Mouse (Mus musculus) layer of hippocampus, adult 9-11 months (tissue): ENCODE data around the gene Sema6c.
"Not testable (repeated sequence)": the region's sequence is repeated elsewhere in the genome, so short reads cannot be mapped to it uniquely, and the experiment has no call there.

Experiments
- DNase-seq: peaks from one replicate; pipeline ENCODE4 v3.0.0; 2022

Sema6c gene

DNA sequence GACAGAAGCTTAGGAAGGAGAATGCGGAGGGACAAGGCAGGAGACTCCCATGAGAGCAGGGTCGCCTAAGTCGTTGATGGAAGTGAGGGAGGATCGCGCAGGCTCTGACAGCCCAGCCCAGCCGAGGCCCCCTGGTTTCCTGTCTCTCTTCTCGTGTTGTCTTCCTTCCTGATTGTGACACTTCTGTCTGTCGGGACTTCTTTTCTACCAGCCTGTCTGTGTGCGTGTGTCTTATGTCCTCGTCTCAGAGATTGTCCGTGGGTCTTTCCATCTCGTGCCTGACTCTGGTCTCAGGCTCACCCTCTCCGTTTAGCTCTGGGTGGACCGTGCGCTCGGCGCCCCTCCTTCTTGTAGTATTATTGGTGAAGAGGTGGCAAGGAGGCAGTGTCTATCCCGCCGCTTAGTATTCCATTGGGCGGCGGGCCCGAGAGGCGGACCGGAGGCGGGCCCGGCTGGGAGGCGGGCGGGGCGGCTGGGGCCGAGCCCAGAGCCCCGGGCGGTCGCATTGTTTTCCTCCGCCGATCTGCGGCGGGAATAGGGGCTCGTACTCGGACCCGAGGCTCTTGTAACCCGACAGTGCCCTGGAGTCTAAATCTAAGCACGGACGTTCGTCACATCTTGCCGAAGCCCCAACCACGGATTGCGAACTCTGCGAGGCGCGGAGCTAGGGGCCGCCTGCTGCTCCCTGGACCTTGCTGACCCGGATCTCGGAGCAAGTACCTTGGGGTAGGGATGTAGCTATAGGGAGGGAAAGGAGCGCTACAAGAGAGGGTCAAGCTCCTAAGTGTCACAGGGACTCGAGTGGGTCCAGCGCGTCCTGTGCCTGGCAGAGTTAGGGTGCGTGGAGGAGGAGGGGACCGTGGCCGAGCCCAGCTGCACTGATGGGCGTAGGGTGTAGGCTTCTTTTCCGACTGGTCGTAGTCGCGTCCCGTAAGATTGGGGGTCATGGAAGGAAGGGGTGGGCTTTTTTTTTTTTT lies at the start of gene Sema6c:
Gene Sema6c, plus strand, starts transcription at position 471 of the 977 bp plus-strand sequence.
- DNase-seq = peak; percentile 93

DNA sequence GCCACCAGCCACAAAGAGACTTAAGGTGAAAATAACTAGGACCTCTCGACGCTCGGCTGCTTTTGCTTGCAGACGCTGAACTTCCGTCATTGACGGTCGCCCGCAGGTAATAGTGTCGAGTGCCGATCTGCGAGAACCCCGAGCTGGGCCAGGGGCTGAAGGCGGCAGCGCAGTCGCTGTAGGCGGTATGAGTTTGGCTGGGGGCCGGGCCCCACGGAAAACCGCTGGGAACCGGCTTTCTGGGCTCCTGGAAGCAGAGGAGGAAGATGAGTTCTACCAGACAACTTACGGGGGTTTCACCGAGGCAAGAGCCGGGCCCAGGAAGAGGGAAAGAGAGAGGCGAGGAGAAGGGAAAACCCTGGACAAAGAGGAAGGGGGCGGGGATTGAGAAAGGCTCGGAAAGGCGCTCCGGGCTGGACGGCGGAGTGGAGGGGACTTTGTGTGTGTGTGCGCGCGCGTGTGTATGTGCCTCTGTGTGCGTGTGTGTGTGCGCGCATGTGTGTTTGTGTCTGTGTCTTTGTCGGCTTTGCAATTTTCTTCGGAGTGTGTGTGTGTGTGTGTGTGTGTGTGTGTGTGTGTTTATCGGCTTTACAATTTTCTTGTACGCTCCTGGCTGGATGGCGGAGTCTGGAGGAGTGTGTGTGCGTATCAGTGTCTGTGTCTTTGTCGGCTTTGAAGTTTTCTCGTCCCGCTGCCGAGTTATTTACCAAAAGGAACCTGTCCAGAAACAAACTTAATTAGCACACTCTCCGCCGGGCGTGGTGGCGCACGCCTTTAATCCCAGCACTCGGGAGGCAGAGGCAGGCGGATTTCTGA lies 49.1 kb upstream of the Sema6c start, which contains the start of gene Vps72:
Gene Vps72, plus strand, starts transcription at position 112 of the 816 bp plus-strand sequence.
- peak; percentile 89 for DNase-seq

DNA sequence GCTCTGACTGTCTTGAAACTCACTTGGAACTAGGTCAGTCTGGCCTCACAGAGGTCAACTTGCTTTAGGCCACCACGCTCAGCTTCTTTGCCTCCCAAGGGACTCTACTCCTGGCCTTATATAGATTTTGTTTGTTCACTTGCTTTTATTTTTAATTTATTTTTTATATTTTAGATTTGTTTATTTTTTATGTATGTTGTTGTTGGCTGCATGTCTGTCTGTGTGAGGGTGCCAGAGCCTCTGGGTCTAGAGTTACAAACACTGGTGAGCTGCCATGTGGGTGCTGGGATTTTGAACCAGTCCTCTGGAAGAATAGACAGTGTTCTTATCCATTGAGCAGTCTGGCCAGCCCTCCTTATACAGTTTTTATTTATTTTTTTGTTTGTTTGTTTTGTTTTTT lies 47.5 kb upstream of the Sema6c start:
- no peak for DNase-seq

DNA sequence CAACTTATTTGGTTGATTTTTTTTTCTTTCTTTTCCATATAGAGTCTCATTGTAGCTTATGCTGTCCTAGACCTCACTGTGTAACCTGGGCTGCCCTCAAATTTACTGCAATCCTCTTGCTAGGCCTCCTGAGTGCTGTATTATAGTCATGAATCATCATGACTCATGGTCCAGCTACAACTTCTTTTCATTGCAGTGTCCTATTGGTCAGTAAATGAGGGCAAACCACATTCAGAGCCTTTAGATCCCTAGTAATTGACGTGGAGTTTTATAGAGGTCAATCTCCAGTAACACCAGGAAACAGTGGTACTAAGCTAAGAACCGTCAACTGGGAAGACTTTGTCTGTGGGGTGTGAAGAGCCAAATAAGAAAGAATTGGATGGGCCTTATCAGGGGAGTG lies 42.5 kb upstream of the Sema6c start:
- no peak for DNase-seq

DNA sequence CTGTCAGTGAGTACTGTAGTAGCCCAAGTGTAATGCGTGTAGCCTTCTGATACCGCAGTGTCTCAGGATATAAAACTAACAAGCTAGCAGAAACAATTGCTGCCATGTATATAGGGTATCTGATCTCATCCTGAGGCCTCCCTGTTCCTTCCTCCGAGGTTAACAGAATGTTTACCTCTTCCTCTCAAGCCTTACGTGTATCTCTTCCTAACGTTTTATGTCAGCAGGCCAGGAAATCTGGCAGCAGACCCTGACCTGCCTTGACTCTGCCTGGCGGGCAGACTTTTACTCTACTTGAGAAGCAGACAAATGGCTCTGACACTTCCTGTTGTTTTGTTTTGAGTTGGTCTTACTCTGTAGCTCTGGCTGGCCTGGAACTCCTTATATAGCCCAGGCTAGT lies 38.7 kb upstream of the Sema6c start:
- DNase-seq = no peak

DNA sequence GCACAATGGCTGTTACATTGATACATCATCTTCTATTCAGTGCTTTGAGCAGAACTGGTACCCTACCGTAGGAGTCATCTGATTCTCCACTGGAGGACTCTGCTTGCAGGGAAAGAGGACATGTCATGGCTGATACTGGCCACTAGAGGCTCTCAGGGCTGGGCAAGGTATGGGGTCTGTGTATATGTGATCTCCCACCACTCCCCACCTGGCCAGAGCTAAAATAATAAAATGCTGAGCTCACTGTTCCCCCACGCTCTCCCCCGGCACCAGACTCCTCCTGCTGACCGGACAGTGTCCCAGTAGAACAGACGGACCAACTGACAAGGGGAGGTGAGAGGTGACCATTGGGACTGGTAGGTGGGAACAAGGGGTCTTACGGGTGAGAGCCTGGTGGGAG lies 36.0 kb upstream of the Sema6c start, which contains the start of gene Tmod4:
Gene Tmod4, plus strand, starts transcription at position 231 of the 400 bp plus-strand sequence.
- DNase-seq = no peak

DNA sequence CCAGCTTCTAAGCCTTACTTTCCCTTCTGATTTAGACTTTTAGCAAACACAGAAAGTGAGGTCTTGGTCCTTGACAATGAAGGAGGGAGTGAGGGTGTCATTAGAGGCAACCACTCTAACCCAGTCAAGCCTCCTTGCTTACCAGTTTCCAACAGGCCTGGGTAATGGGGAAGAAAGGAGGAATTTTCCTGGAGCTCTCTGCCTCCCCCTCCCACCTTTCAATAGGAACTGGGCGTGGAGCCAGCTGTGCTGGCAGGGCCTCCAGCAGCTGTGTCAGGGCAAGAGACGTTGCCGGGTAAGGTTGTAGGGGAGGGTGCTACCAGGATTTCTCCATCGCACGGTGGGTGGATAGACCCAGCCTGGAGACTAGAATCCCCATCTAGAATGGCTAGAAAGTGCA lies 35.3 kb upstream of the Sema6c start:
- DNase-seq = no peak

DNA sequence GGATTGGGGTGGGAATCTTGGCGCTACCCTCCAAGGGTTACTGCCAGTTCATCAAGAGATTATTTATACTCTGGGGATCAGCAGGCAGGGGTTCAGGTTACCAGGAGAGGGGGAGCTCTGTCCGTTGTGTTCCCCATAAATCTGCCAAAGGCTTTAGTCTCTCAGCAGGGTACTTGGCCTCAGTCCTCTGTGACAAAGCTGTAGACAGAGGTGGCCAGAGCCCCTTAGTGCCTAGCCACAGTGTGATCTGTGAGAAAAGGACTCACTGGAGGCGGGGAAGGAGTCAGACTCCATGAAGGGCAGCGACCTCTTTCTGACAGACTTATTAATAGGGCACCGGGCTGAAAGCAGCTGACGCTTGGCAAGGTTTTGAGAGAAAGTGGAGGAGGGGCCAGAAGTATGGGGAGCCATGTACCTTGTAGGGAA lies 31.0 kb upstream of the Sema6c start:
- no peak for DNase-seq

DNA sequence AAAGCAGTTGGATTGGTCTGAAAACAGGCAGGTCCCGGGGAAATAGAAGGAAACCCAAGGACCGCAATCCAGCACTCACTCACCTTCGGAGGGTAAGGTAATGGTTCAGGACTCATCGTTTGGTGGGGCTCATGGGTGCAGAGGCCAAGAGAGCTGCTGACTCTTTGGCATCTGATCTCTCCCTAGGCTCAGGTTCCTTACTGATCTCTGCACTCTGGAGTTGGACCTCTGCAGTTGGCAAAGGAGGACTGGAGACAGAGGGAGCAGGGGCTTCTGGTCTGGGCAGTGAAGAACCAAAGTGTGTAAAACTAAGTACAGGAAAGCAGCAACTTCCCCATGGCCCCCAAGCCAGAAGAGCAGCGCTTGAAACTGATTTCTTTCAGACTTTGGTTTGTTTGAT lies 30.2 kb upstream of the Sema6c start:
- no peak for DNase-seq

DNA sequence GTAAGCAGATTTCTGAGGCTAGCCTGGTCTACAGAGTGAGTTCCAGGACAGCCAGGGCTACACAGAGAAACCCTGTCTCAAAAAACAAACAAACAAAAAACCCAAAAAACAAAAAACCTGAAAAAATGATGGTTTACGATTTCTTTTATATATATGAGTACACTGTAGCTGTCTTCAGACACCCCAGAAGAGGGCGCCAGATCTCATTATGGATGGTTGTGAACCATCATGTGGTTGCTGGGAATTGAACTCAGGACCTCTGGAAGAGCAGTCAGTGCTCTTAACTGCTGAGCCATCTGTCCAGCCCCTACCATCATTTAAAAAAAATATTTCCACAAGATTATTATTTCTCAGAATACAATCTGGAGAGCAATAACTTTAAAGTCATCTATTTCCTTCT lies 27.9 kb upstream of the Sema6c start:
- DNase-seq = not testable (repeated sequence)

DNA sequence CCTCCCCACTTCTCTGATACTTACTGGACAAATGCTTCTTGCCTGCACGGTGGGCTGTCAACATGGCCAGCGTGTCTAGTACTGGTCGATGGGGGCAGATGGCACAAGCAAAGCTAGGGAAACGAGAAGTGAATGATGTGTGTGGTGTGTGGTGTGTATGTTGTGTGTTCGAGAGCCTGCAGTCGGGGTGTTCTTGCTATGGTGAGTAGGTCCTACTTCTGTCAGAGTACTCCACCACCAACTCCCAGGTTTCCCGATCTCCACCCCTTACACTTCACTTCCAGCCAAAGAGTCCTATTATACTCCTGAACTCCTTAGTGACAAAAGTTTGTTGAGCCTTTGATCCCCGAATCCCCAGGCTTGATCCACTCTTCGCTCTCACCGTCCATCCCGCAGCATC lies 27.1 kb upstream of the Sema6c start:
- DNase-seq = no peak

DNA sequence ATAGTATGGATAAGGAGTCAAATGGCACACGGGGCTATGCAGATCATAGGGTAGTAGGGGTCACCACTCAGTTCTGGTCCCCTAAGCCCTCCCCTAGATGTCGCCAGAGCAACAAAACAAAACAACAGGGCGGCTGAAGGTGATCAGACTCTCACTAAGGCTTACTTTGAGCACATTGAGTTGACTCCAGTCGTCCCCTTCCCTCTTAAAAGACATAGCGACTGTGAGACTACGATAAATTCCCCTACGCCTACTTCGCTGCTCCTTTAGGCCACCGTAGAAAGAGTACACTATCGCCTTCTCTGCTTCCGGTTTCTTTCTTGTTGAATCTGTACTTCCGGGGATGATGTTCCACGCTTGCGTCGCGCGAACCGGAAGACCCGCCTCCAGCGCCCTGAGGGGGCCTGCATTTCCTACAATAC lies 26.6 kb upstream of the Sema6c start, which contains the start of the genes Scnm1 and Lysmd1:
Gene Scnm1, minus strand, starts transcription at position 332 of the 422 bp plus-strand sequence.
Gene Lysmd1, plus strand, starts transcription at position 409 of the 422 bp plus-strand sequence.
- DNase-seq = peak; percentile 97

DNA sequence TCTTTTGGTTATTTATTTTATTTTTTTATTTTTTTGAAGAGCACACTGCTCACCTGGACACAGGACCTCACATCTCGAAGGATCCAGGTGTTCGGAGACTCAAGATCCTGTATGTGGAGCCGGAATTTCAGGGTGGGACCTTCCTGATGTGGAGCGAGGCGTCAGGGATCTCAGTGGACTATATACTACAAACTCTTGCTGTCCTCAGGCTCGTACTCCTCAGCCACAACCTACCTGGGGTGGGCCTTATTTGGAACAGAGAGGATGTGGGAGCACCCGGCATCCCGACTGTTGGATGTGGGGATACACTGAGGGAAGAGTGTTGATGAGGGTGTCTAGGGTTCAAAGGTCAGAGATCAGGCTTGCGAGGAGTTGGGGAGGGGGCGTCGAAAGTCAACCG lies 26.1 kb upstream of the Sema6c start:
- DNase-seq = not testable (repeated sequence)

DNA sequence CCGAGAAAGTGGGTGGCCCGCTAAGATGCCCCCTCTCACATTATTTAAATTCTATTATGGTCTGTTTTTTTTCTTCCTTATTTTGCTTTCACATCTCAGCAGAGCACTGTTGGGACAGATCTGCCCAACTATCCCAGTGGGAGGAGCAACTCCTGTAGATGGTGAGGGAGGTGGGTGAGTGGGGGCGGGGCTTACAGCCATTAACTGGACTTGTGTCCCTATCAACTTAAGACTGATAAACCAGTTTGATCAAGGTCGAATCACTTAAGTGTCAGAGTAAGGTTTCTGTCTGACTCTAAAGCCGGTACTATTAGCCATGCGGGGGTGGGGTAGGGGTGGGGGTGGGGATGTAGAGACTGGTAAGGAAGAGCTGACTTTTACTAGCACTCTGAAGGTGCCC lies 25.2 kb upstream of the Sema6c start:
- DNase-seq = peak; percentile 78

DNA sequence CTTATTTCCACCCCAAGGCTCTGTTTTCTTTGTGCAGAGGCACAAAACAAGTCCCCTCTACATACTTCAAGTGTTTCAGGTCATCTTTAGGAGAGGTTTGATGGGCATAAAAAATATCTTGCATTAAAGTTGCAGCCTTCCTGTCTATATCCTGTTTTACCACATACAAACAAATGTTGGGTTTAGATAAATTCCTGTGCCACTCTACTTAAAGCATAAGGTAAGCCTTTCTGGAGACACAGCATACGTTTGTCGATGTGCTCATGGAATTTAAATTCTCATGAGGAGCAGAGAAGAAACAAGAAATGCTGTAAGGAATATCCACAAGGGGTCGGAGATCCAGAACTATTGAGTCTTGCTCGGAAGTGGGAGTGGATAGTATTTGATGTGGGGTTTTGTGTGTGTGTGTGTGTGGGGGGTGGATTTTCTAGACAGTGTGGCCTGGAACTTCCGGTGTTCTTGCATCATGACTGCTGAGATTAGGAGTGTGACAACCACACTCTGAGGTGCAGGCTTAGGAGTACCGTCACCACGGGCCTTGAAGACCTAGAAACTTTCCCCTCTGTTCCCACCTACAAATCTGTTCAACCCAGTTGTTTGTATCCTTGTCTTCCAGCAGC lies 24.7 kb upstream of the Sema6c start:
- no peak for DNase-seq

DNA sequence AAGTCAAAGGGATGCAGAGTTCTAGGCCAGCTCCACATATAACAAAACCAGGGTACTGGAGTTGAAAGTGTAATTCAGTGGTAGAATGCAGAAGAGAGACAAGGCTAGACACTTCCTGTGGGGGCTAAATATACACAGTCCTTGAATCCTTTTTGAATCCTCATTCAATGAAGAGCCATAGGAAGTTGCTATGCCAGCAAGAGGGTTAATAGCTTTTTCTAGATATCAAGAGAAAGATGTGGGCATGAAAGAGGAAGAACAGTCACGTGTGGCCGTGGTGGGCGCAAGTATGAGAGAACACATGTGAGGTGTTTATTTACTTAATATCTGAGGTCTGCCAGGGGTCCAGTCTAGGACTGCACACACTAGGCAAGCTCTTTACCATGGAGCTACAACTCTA lies 23.9 kb upstream of the Sema6c start:
- no peak for DNase-seq

DNA sequence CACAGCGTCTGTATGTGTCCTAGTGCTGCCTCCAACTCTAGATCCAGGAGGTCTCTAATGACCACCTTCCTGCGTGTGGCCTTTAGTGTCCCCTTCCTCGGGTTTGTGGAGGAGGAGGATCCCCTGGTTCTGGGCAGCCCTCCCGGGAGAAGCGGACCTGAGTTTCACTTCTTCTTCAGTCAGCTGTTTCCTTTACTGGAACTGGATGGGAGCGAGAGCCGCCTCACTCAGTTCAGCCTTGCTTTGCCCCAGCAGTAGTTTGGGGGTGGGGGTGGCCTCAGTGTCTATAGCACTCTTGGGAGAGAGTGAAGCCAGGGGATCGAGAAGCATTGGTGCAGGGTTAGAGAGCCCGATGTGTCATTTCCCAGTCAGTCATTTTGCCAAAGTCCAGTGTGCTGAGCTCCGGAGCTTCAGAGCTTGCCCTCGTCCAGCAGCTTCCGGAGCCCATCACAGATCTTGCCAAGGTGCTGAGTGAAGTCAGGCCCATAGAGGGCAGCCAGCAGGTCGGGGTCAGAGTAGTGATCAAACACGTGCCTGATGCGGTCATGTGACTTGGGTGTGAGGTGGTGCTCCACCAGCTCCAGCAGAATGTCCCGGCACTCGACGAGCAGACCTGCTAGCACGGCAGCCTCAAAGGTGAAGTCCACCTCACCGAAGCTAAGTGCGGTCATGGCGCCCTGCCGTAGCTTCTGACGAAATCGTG lies 20.5 kb upstream of the Sema6c start:
- peak; percentile 54 for DNase-seq

DNA sequence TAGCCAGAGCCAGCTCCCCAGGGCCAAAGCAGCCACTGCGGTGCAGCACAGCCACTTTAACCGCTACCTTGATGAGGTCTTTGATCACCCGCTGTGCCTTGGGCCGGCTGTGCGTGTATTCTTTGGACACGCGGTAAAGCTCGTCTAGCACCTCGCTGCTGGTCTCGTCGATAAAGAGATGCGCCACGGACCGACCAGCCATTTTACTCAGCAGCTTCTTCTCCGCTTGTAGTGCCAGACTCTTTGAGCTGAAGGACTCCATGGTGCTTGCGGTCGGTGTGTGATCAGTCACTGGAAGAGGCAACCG lies 20.0 kb upstream of the Sema6c start:
- no peak for DNase-seq

DNA sequence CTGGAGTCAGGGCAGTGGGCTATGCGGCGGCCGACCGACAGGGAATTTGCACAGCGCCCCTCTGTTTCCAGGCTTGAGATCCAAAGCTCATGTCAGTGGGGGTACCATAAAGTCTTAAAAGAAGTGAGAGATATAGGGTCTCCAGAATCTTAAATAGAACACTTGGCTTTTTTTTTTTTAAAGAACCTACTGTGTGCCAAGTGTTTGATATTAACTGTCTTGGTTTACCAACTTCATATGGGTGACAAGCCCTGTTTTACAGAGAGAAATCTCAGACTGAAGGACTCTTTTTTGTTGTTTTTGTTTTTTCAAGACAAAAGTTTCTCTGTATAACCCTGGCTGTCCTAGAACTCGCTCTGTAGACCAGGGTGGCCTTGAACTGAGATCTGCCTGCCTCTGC lies 19.5 kb upstream of the Sema6c start:
- DNase-seq = no peak

DNA sequence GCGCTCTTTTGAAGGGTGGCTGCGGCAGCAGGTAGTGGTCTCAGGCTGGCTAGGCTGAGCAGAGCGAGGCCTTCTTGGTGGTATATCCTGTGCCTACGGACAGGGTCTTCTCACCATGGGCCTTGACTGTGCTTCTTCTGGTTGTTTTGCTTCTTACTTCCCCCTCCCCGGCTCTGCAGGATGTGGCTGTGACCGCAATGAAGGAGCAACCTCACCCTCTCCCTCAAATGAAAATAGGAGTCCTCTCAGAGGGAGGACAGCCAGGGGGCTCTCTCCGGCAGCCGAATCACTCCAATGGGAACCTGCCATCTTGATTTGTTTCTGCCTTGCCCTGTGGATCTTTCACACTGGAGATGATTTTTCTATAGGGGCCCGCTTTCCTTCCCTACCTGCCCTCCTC lies 18.8 kb upstream of the Sema6c start:
- peak; percentile 59 for DNase-seq

DNA sequence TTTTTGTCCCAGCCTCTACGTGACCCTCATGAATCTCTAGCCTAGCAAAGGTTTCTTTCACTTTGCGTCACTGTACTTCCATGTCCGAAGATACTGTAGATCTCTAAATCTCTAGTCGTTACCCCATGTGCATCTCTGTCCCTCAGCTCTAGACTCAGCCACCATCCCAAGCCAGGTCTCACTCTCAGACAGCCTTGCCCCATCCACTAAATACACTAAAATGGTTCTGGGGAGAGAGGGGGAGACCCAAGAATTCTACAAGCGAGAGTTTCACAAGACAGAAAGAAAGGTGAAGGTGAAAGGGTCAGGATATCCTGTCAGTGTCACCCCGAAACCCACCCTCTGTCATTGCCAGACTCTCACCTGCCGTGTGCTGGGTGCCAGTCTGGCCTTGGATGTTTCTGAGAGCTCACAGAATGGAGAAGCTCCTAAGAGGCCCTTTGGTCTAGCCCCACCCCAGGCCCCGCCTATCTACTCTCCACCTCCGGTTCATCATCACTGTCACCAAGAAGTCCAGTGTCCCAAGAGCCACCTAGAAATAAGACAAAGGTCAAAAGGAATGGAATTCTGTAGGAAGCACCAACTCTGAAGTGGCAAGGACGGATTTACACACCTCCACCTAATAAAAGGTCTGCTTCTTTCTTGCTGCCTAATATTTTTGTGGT lies 18.2 kb upstream of the Sema6c start, which contains the start of gene Tnfaip8l2:
Gene Tnfaip8l2, minus strand, starts transcription at position 409 of the 665 bp plus-strand sequence.
- peak; percentile 59 for DNase-seq

DNA sequence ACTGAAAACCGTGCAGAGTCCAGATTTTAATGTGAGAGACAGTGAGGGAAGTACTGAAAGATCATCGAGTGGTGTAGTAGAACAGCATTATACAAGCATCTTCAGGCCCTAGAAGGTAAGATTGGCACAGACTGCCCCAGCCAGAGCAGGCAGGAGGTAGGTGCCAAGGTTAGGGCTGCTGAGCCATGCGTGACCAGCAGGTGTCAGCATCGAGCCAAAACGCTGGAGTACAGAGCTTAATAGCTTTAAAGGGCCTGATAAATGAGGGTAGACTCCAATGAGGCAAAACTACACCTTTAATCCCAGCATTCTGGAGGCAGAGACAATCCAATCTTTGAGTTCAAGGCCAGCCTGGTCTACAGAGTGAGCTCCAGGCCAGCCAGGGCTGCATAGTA lies 17.6 kb upstream of the Sema6c start:
- peak; percentile 75 for DNase-seq
